Mouse (Mus musculus) E14TG2a.4 (cell line): ENCODE measurements around the gene Fgd3.

Source experiments
- CTCF ChIP-seq: conservative IDR thresholded peaks from 2 replicates; pipeline ENCODE4 v1.5.1; 2014; ENCODE audit warnings: low read length
- NANOG ChIP-seq: IDR thresholded peaks from 2 replicates; pipeline ENCODE4 v1.6.1; 2014; ENCODE audit warnings: borderline replicate concordance, low read length, mixed read lengths
- POU5F1 ChIP-seq: IDR thresholded peaks from 2 replicates; pipeline ENCODE4 v1.6.1; 2014; ENCODE audit warnings: low read length, borderline replicate concordance

DNA sequence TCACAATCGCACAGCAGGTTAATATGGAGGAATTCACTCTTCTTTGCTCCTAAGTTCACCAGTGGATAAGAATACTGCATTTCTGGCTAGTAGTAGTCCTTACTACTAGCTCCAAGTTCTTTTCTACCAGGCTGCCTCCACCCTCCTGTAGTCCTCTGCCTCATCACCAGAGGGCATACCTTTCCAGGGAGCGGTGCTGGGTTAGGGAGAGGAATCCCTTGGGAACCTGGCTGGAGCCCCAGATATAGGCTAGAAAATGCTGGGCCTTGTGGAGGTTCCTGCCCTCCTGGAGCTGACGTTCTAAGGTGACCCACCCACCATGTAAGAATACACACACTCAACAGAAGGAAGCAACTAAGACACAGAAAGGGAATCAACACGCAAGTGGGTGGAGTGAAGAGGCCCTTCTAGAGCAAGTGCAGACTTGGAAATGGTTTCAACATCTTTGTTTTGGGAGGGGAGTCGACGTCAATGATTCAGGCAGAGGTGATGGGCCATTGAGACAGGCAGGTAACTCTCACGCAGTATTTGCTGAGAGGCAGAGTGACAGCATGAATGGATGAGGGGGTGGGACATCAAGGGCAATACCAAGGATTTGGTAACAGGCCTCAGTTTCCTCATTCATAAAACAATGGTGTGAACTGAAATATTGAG is 18.9 kb upstream of the Fgd3 start:
- TF ChIP-seq CTCF (peak; percentile 40), POU5F1 (no peak), NANOG (no peak)
